Mouse (Mus musculus) A20 (cell line): ENCODE data around the gene Matn1.

Experiments
- DNase-seq: peaks from one replicate; pipeline ENCODE4 v3.0.0-alpha.2; 2011; ENCODE audit warnings: low read depth, low spot score

The Matn1 gene

DNA sequence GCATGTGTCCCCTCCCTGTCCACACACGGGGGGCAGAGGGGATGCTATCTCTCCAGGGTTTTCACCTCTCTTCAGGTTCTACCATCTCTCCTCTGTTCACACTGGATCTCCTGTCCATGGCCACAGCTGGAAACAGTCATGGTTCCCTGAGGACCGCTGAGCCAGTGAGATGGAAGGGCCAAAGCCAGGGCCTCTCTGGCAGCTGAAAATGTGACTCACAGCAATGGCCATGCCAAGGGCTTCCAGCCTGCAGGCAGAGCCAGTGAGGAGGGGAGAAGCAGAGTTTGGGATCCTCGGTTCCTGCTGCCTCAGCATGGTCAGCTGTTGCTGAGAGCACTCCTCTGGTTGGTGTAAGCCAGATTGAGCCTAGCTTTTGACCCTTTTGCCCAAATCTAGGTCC is 34.8 kb downstream of the Matn1 start:
- no peak for DNase-seq

DNA sequence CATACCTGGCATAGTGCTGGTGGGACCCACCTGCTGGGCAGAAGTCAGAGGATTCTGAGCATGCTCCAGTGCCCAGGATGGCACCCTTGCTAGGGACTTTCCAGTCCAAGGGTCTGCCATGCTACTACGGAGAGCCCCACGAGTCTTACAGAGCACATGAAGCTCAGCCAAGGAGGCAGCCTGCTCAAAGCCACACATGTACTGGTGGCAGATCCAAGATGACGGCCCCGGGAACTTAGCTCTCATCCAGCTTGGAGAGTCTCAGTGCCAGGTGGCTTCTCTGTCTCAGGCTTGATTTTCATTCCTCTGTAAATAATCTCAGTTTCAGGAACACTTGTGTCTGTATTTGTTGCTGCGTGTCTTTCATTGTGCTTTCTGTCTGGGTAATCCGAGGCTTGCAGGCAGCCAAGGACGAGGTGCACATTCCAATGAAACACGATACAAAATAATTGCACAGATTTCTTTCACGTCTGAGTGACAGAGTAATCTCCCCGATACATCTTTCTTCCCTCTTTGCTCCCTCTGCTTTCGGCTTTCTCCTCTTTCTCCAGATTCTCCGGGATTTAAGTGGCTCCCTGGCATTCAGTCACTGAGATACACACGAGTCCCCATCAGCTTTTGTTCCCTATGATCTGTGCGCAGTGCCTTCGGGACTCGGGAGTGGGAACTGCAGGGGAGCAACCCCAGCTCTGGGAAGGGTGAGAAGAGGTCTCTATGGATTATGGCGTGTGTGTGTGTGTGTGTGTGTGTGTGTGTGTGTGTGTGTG is 40.4 kb downstream of the Matn1 start:
- no peak for DNase-seq

DNA sequence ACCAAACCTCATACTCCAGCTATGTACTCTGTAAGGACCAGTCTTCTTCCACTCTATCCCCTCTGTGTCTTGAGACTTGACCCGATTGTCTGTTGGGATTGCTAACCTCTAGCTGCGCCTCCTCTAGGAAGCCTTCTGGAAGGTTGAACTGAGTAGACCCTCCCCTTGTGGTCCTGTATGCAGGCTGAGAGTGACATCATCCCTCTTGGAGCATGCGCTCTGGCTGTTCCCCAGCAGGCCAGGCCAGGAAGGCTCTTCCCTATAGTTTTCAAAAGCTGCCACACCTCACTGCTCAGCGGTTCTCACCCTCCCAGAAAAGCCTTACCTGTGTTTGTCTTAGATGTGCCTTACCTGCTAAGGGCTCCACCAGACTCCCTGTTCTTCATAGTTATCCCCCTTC is 42.9 kb downstream of the Matn1 start:
- no peak for DNase-seq

DNA sequence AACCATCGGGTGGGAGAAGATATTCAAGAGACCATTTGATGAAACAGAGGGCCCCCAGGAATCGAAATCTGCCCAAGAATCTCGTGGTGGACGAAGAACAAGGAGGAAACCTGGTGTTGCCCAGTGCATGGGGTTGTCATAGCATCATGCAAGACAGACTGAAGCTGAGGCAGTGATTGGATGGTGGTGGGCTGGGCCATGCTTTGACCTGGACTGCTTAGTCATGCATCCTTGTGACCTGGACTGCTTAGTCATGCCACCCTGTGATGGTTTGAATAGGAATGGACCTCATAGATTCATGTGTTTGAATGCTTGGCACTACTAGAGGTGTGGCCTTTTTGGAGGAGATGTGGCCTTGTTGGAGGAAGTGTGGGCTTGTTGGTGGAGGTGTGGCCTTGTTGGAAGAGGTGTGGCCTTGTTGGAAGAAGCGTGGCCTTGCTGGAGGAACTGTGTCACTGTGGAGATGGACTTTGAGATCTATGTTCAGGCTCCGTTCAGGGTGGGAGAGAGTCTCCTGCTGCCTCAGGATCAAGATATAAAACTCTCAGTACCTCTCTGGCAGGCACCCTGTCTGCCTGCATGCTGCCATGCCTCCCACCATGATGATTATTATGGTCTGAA is 44.1 kb downstream of the Matn1 start:
- no peak for DNase-seq

DNA sequence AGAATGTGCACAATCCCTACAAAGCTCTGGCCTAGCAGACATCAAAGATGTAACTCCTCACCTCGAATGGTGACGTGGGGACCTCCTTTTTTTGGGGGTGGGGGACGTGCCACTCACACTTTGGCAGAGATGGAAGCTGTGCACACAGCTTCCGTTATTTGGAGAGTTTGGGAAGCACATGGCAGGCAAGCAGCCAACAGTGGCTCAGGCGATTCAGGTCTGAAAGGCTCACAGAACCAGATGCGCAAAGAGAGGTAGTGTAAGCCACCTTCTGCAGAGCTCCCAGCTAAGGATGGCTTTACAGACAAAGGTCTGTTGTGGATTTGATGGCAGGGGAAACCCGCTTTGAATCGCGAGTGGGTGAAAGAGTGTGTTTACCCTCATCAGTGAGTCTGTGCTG is 45.0 kb downstream of the Matn1 start:
- no peak for DNase-seq

DNA sequence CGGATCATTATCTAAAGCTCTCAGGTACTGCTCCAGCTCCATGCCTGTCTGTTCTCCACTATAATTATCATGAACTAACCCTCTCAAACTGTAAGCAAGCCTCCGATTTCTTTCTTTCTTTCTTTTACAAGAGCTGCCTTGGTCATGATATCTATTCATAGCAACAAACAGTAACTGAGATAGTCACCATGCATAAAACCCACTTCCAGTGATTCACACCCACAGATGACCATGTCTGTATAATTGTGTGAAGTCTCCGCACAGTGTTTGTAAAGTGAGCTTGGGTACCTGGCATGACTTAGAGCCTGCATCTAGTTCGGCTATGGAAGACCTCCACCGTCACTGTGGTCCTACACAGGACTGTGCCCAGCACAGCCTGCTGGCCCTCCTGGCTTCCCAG is 46.8 kb downstream of the Matn1 start:
- DNase-seq, result no peak

DNA sequence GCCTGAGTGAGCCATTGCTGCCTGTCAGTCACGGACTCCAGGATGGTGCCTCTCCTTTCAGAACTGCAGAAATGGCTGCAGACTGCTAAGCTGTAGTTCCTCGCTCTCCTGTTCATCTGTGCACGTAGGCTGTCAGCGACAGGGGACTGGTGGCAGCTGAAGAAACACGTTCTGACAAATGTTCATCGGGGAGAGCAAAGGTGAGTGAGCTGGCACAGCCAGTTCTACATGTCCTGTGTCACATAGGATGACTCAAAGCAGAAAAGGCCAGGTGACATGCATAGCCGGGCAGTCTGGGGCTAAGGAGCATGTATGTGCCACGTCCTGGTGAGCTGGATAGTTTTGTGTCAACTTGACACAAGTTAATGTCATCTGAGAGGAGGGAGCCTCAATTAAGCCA is 50.4 kb downstream of the Matn1 start:
- no peak for DNase-seq

DNA sequence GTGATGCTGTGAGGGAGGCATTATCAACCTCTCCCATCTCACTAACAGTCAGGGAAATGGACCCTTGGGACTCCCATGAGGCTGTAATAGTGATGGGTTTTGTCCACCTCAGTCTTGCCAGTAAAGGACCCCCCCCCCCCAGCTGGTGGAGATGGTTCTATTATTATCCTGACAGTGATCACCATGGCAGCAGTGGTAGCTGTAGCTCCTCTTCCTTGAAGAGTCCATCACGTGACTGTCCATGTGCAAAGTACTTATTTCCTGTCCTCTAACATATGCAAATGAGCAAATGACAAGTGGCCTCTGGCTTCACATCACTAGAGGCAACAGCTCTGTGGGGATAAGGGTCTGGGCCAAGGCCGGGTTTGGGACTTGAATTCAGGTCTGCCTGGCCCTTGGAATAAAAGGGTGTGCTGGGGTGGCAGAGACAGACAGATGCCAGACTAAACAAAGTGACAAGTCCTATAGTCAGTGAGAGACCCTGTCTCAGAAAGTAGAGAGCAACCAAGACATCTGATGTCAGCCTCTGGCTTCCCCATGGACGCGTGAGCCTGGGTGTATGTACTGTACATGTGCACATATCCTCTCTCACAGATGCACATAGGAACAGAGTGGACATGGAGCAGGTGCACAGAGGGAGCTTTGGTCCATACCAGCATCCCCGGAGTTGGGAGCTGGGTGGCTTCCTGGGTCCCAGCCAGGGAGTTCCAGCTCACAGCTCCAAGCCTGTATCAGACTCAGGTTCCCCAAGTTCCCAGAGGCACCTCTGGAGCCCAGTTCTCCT is 55.8 kb downstream of the Matn1 start:
- peak; percentile 12 for DNase-seq

DNA sequence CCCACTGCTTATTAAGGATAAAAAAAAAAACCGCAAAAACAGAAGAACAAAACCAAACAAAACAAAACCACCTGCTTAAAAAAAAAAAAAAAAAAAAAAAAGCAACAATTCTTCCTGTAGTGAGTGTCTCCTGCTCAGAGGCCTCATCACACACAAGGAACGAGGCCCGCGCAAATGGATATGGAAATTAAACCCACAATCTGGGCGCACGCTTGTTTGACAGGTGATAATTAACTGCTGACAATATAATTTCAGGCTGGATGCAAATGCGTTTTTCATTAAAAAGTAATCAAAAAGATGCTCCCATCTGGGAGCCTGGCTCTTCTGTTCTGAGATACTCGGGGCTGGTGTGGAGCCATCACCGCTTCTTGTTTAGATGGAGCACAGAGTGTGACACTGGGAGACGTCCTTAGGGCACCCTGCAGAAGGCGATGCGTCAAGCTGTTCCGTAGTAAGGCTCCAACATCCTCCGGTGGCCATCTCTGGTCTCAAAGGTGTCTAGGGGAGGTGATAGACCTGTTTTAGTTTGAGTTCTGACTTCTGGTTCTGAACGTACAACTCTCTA is 56.5 kb downstream of the Matn1 start:
- no peak for DNase-seq
